Mouse (Mus musculus): ENCODE measurements around the gene Bach2. TPM values are rescaled to one million over a fixed set of nuclear protein-coding genes. Genes with fewer than 3 reads are reported as not detected.
A peak's percentile ranks its signal among the peaks of the same experiment; 100 is the strongest.

Bach2 gene
- total and polyA plus RNA-seq, 2 experiments from 2014 or later = 11.7 to 15.9 TPM

GRCm38 (mm10) chr4:32430136-32430535, 191.5 kb downstream of the Bach2 start:
- H3K9ac ChIP-seq (replicated peaks; ENCODE audit: low read length, poor library complexity, severe bottlenecking) = no peak overlapping the region
- H3K36me3 ChIP-seq (ENCODE audit: insufficient read depth, low read length) = no peaks in the 10 kb centered on the region
- no peak for TF ChIP-seq CTCF (IDR thresholded peaks at IDR 0.05)
- H3K4me2 ChIP-seq (ENCODE audit: low read depth, low read length, poor library complexity, severe bottlenecking) = no peak overlapping the region
- H3K4me3 ChIP-seq (ENCODE audit: low read depth, low read length) = no peak overlapping the region
- no peaks in the 10 kb centered on the region for H3K9me3 ChIP-seq (ENCODE audit: low read length)
- WGBS = 76% methylated on average over 11 of the region's 11 CpGs
- no peak for ATAC-seq (ENCODE audit: low FRiP score)
- no peak for DNase-seq (ENCODE audit: low spot score)
- 0 out of 2 replicates have a peak overlapping the region, but pooled peaks have one; percentile 1 for H3K27ac ChIP-seq (ENCODE audit: low read depth, low read length)
- H3K27me3 ChIP-seq (ENCODE audit: insufficient read depth, low read length) = no peaks in the 10 kb centered on the region
- H3K4me1 ChIP-seq (ENCODE audit: insufficient read depth, low read length) = peaks cover 22% of the 10 kb centered on the region

- Histone ChIP-seq H3K27ac (ENCODE audit: low read depth, low read length) (peak overlapping the region; percentile 38; the same call in 1 of the 2 replicates), H3K36me3 (ENCODE audit: insufficient read depth, low read length) (no peaks in the 10 kb centered on the region), H3K9me3 (ENCODE audit: low read length) (no peaks in the 10 kb centered on the region), H3K9ac (replicated peaks; ENCODE audit: low read length, poor library complexity, severe bottlenecking) (0 out of 2 replicates have a peak overlapping the region, but pooled peaks have one; percentile 0), H3K4me3 (ENCODE audit: low read depth, low read length) (no peak overlapping the region), H3K4me1 (ENCODE audit: insufficient read depth, low read length) (peaks cover 22% of the 10 kb centered on the region), H3K4me2 (ENCODE audit: low read depth, low read length, poor library complexity, severe bottlenecking) (peak overlapping the region; percentile 28; the same call in 1 of the 2 replicates), H3K27me3 (ENCODE audit: insufficient read depth, low read length) (no peaks in the 10 kb centered on the region)
- DNase-seq (ENCODE audit: low spot score) (peak; percentile 46), ATAC-seq (ENCODE audit: low FRiP score) (no peak)
- no peak for TF ChIP-seq CTCF (IDR thresholded peaks at IDR 0.05)
- WGBS = 11% methylated on average over 7 of the region's 7 CpGs
Observed at GRCm38 (mm10) chr4:32430981-32431380, 192.4 kb downstream of the Bach2 start.

GRCm38 (mm10) chr4:32432271-32432781, 193.7 kb downstream of the Bach2 start:
- no peaks in the 10 kb centered on the region for H3K36me3 ChIP-seq (ENCODE audit: insufficient read depth, low read length)
- H3K4me3 ChIP-seq (ENCODE audit: low read depth, low read length) = no peak overlapping the region
- DNase-seq (ENCODE audit: low spot score) = peak; percentile 68
- no peak overlapping the region for H3K9ac ChIP-seq (replicated peaks; ENCODE audit: low read length, poor library complexity, severe bottlenecking)
- H3K4me1 ChIP-seq (ENCODE audit: insufficient read depth, low read length) = peaks cover 19% of the 10 kb centered on the region
- 24% methylated on average over 10 of the region's 10 CpGs for WGBS
- no peak overlapping the region for H3K27ac ChIP-seq (ENCODE audit: low read depth, low read length)
- peak; percentile 25; the same call in 1 of the 2 replicates for ATAC-seq (ENCODE audit: low FRiP score)
- no peaks in the 10 kb centered on the region for H3K9me3 ChIP-seq (ENCODE audit: low read length)
- no peaks in the 10 kb centered on the region for H3K27me3 ChIP-seq (ENCODE audit: insufficient read depth, low read length)
- peak overlapping the region; percentile 9; the same call in 1 of the 2 replicates for H3K4me2 ChIP-seq (ENCODE audit: low read depth, low read length, poor library complexity, severe bottlenecking)
- TF ChIP-seq CTCF (IDR thresholded peaks at IDR 0.05) = no peak

- no peaks in the 10 kb centered on the region for H3K9me3 ChIP-seq (ENCODE audit: low read length)
- 26% methylated on average over 6 of the region's 6 CpGs for WGBS
- ATAC-seq (ENCODE audit: low FRiP score) (no peak), DNase-seq (ENCODE audit: low spot score) (no peak)
- H3K36me3 ChIP-seq (ENCODE audit: insufficient read depth, low read length) = no peaks in the 10 kb centered on the region
- TF ChIP-seq CTCF (IDR thresholded peaks at IDR 0.05) = no peak
- H3K4me3 ChIP-seq (ENCODE audit: low read depth, low read length) = no peak overlapping the region
- peaks cover 19% of the 10 kb centered on the region for H3K4me1 ChIP-seq (ENCODE audit: insufficient read depth, low read length)
- no peaks in the 10 kb centered on the region for H3K27me3 ChIP-seq (ENCODE audit: insufficient read depth, low read length)
- no peak overlapping the region for H3K27ac ChIP-seq (ENCODE audit: low read depth, low read length)
- H3K9ac ChIP-seq (replicated peaks; ENCODE audit: low read length, poor library complexity, severe bottlenecking) = no peak overlapping the region
- no peak overlapping the region for H3K4me2 ChIP-seq (ENCODE audit: low read depth, low read length, poor library complexity, severe bottlenecking)
Observed at GRCm38 (mm10) chr4:32432945-32433344, 194.3 kb downstream of the Bach2 start.

- H3K27ac ChIP-seq (ENCODE audit: low read depth, low read length) = no peak overlapping the region
- TF ChIP-seq CTCF (IDR thresholded peaks at IDR 0.05) = no peak
- no peak for ATAC-seq (ENCODE audit: low FRiP score)
- H3K36me3 ChIP-seq (ENCODE audit: insufficient read depth, low read length) = no peaks in the 10 kb centered on the region
- H3K9ac ChIP-seq (replicated peaks; ENCODE audit: low read length, poor library complexity, severe bottlenecking) = no peak overlapping the region
- H3K4me1 ChIP-seq (ENCODE audit: insufficient read depth, low read length) = peaks cover 19% of the 10 kb centered on the region
- no peaks in the 10 kb centered on the region for H3K27me3 ChIP-seq (ENCODE audit: insufficient read depth, low read length)
- H3K4me3 ChIP-seq (ENCODE audit: low read depth, low read length) = no peak overlapping the region
- DNase-seq (ENCODE audit: low spot score) = no peak
- no peaks in the 10 kb centered on the region for H3K9me3 ChIP-seq (ENCODE audit: low read length)
- H3K4me2 ChIP-seq (ENCODE audit: low read depth, low read length, poor library complexity, severe bottlenecking) = no peak overlapping the region
- 81% methylated on average over 1 of the region's 1 CpGs for WGBS
Observed at GRCm38 (mm10) chr4:32434612-32435011, 196.0 kb downstream of the Bach2 start.

GRCm38 (mm10) chr4:32439974-32440739, 201.6 kb downstream of the Bach2 start:
- no peak overlapping the region for H3K9ac ChIP-seq (replicated peaks; ENCODE audit: low read length, poor library complexity, severe bottlenecking)
- no peaks in the 10 kb centered on the region for H3K36me3 ChIP-seq (ENCODE audit: insufficient read depth, low read length)
- no peaks in the 10 kb centered on the region for H3K4me1 ChIP-seq (ENCODE audit: insufficient read depth, low read length)
- no peaks in the 10 kb centered on the region for H3K27me3 ChIP-seq (ENCODE audit: insufficient read depth, low read length)
- WGBS = 81% methylated on average over 11 of the region's 11 CpGs
- DNase-seq (ENCODE audit: low spot score) (peak; percentile 42), ATAC-seq (ENCODE audit: low FRiP score) (peak; percentile 5; the same call in 1 of the 2 replicates)
- no peak overlapping the region for H3K4me3 ChIP-seq (ENCODE audit: low read depth, low read length)
- no peak for TF ChIP-seq CTCF (IDR thresholded peaks at IDR 0.05)
- no peak overlapping the region for H3K4me2 ChIP-seq (ENCODE audit: low read depth, low read length, poor library complexity, severe bottlenecking)
- H3K27ac ChIP-seq (ENCODE audit: low read depth, low read length) = no peak overlapping the region
- H3K9me3 ChIP-seq (ENCODE audit: low read length) = no peaks in the 10 kb centered on the region

All from midbrain, postnatal 0 days (tissue).